Mouse (Mus musculus) embryonic facial prominence, embryonic 11.5 days (tissue): ENCODE data around the gene Trim42. TPM values are rescaled to one million over a fixed set of nuclear protein-coding genes. Genes with fewer than 3 reads are reported as not detected.

Experiments
- ATAC-seq: fragments of 200-750 bp; cut with Nextera tagmentation; replicated peaks from 2 replicates; pipeline ENCODE4 v1.8.0; 2017; ENCODE audit warnings: low read depth; ENCODE audit not compliant: insufficient number of reproducible peaks, low FRiP score, low TSS enrichment
- DNase-seq: peaks from one replicate; pipeline ENCODE4 v3.0.0-alpha.2; 2015; ENCODE audit warnings: low spot score
- H3K27ac ChIP-seq: fragments of 300-500 bp; sonication (generic); replicated peaks from 2 replicates; pipeline ENCODE4 v1.5.1; 2014; ENCODE audit warnings: mild to moderate bottlenecking, low read depth, low read length, control low read depth
- H3K27me3 ChIP-seq: fragments of 300-500 bp; sonication (generic); 2 replicates; pipeline ENCODE4 v1.6.1; 2014; ENCODE audit warnings: mild to moderate bottlenecking, low read length, moderate library complexity, mixed read lengths; ENCODE audit not compliant: control insufficient read depth, insufficient read depth
- H3K36me3 ChIP-seq: fragments of 300-500 bp; sonication (generic); replicated peaks from 2 replicates; pipeline ENCODE4 v1.6.1; 2014; ENCODE audit warnings: low read depth, mild to moderate bottlenecking, low read length, moderate library complexity, mixed read lengths; ENCODE audit not compliant: control insufficient read depth, insufficient read depth
- H3K4me1 ChIP-seq: fragments of 300-500 bp; sonication (generic); 2 replicates; pipeline ENCODE4 v1.6.1; 2014; ENCODE audit warnings: low read length, mixed read lengths; ENCODE audit not compliant: control insufficient read depth, insufficient read depth
- H3K4me2 ChIP-seq: fragments of 300-500 bp; sonication (generic); 2 replicates; pipeline ENCODE4 v1.6.1; 2014; ENCODE audit warnings: low read depth, mild to moderate bottlenecking, control low read depth, low read length, moderate library complexity
- H3K4me3 ChIP-seq: fragments of 300-500 bp; sonication (generic); 2 replicates; pipeline ENCODE4 v1.5.1; 2014; ENCODE audit warnings: low read depth, low read length, control low read depth
- H3K9ac ChIP-seq: fragments of 300-500 bp; sonication (generic); replicated peaks from 2 replicates; pipeline ENCODE4 v1.6.1; 2014; ENCODE audit warnings: mild to moderate bottlenecking, control low read depth, low read length
- H3K9me3 ChIP-seq: fragments of 300-500 bp; sonication (generic); replicated peaks from 2 replicates; pipeline ENCODE4 v1.6.1; 2016; ENCODE audit warnings: mild to moderate bottlenecking, low read length, inconsistent platforms, mixed read lengths; ENCODE audit not compliant: control insufficient read depth
- WGBS: fragments of 180-500 bp; shearing (Covaris S2); extraction: QIAGEN DNeasy Blood & Tissue Kit; methylation state at CpG from one replicate; pipeline ENCODE4 v1.1.7; 2014; 5-methylcytosine and 5-hydroxymethylcytosine counted together
- polyA plus RNA-seq: library from polyadenylated mRNA; unstranded; fragments of >200 nt; fragmentation: Nextera tagmentation; extraction: Ambion mirVana; gene quantifications from 2 replicates; pipeline ENCODE4 v1.2.1, GENCODE M21; 2014

Trim42 gene
- polyA plus RNA-seq, result not detected in 2 replicates

GRCm38 (mm10) chr9:97369591-97369990 is at the start of gene Trim42:
TSS of gene Trim42 (minus strand) at chr9:97369958.
- Histone ChIP-seq H3K4me1 (no peaks in the 10 kb centered on the region), H3K36me3 (no peaks in the 10 kb centered on the region), H3K27me3 (no peaks in the 10 kb centered on the region; the same call in 1 of the 2 replicates), H3K27ac (no peak within 1 kb of the TSS), H3K4me2 (no peak within 1 kb of the TSS), H3K4me3 (no peak within 1 kb of the TSS), H3K9me3 (no peaks in the 10 kb centered on the region), H3K9ac (no peak within 1 kb of the TSS)
- ATAC-seq (no peak), DNase-seq (no peak)
- WGBS, result 89% methylated on average over 7 of the region's 7 CpGs

DNA sequence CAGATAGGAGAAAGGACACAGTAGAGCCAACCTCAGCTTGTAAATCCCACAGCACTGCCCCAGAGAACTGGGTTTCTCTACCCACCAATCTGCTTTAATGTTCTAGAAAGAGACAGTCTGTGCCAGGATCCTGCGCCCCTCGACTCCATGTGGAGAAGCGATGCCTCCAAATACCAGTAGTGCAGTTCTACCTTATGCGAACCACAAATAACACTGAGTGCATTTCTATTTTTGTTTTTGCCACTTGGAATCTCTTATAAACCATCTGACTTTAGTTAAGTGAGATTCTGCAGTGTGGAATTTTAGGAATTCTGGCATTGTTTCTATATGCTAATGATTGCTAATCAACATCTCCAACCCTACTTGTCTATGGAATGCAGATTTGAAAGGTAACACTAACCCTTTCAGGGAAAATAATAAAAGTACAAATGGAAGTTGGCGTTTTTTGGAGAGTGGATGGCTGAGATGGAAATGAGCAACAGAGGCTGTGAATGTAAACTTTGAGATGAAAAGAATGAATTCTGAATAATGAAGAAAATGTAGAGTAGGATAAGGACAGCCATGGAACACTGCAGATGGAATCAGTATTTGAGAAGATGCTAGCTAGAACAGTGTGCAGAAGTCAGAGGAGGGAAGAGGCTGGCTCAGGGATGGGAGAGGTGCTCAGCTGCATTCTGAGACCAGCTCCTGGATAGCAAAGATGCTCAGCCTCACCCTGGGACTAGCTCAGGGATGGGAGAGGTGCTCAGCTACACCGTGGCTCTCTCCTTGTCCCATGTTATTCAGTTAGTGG is 45.3 kb upstream of the Trim42 start:
- Histone ChIP-seq H3K9ac (no peak overlapping the region), H3K27ac (no peak overlapping the region), H3K9me3 (no peaks in the 10 kb centered on the region), H3K4me3 (no peak overlapping the region), H3K4me2 (no peak overlapping the region), H3K36me3 (no peaks in the 10 kb centered on the region), H3K27me3 (no peaks in the 10 kb centered on the region), H3K4me1 (no peaks in the 10 kb centered on the region)
- WGBS, result 81% methylated on average over 6 of the region's 6 CpGs
- ATAC-seq, result no peak
- DNase-seq, result no peak

- no peak overlapping the region for H3K9ac ChIP-seq
- no peaks in the 10 kb centered on the region for H3K9me3 ChIP-seq
- H3K4me3 ChIP-seq, result no peak overlapping the region
- DNase-seq (peak; percentile 10), ATAC-seq (no peak)
- no peak overlapping the region for H3K27ac ChIP-seq
- H3K36me3 ChIP-seq, result no peaks in the 10 kb centered on the region
- H3K4me2 ChIP-seq, result no peak overlapping the region
- 63% methylated on average over 2 of the region's 2 CpGs for WGBS
- H3K27me3 ChIP-seq, result no peaks in the 10 kb centered on the region
- H3K4me1 ChIP-seq, result no peaks in the 10 kb centered on the region
Observed at GRCm38 (mm10) chr9:97408142-97408541, 38.4 kb upstream of the Trim42 start.

DNA sequence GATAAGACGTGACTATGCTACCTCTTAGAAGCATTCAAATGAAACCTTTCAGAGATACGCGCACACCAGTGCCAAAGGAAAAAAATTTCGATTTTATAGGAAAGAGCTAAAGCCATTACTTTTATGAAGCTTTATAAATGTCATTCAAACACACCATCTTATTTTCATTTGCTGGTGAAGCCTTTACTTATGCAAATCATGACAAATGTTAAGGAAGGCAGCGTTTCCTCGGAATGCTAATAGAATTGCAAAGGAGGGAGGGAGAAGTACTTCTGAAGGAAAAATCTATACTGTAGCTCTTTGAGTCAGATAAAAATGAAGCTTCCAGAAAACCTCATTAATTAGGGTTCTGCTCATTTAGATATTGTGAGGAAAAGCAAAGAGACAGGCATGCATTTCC is 13.3 kb downstream of the Trim42 start:
- Histone ChIP-seq H3K9ac (no peak overlapping the region), H3K4me2 (no peak overlapping the region), H3K4me1 (no peaks in the 10 kb centered on the region), H3K27ac (no peak overlapping the region), H3K9me3 (no peaks in the 10 kb centered on the region), H3K36me3 (no peaks in the 10 kb centered on the region), H3K27me3 (no peaks in the 10 kb centered on the region), H3K4me3 (no peak overlapping the region)
- WGBS, result 80% methylated on average over 6 of the region's 6 CpGs
- no peak for DNase-seq
- ATAC-seq, result no peak

DNA sequence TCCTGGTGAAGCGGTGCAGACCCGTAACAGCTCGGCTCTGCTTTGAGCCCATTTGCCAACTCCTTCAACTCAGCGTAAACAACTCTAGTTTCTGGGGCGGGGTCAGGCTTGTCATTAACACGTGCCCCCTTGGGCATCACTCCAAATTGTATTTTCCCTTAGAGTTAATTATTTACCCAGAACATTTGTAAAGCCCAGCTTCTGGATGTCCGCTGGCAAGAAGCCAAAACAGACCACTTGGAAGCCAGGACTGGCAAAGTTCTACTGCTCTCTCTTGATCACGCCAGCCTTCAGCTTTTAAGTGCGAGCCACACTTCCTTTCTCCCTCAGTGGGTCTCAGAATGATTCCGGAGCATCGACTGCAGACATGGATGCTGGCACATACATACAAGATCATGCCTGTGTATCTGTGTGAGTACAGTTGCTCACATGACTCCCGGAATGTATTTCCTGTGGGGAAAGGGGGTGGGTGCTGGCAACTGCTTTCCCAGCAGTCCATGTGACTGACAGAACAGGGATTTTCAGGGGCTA is 24.9 kb downstream of the Trim42 start:
- Histone ChIP-seq H3K36me3 (no peaks in the 10 kb centered on the region), H3K9ac (no peak overlapping the region), H3K27me3 (no peaks in the 10 kb centered on the region), H3K4me1 (no peaks in the 10 kb centered on the region), H3K4me2 (no peak overlapping the region), H3K4me3 (no peak overlapping the region), H3K27ac (no peak overlapping the region), H3K9me3 (no peaks in the 10 kb centered on the region)
- no peak for ATAC-seq
- 82% methylated on average over 12 of the region's 12 CpGs for WGBS
- no peak for DNase-seq

DNA sequence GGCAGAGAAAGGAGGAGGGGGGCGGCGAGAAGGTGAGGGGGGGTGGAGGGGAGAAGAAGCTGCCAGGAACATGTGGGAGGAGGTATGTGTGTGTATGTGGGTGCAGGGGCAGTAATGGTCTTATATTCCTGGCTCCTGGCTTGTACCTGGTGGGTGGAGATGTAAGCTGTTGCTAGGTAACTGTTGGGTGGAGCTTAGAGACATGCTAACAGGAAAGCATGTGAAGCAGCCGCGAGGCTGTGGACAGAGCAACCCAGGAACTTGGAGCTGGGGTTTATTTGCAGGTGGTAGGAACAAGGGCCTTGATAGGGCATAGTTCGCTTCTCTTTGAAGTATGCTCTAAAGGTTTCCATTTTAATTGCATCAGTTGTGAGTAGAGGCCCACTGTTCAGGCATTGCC is 28.0 kb downstream of the Trim42 start:
- H3K9me3 ChIP-seq, result no peaks in the 10 kb centered on the region
- no peak for DNase-seq
- no peaks in the 10 kb centered on the region for H3K27me3 ChIP-seq
- H3K36me3 ChIP-seq, result no peaks in the 10 kb centered on the region
- H3K9ac ChIP-seq, result no peak overlapping the region
- 70% methylated on average over 5 of the region's 5 CpGs for WGBS
- H3K4me2 ChIP-seq, result no peak overlapping the region
- ATAC-seq, result 0 out of 2 replicates have a peak, but pooled peaks have one; percentile 44
- H3K27ac ChIP-seq, result no peak overlapping the region
- H3K4me3 ChIP-seq, result no peak overlapping the region
- H3K4me1 ChIP-seq, result no peaks in the 10 kb centered on the region

DNA sequence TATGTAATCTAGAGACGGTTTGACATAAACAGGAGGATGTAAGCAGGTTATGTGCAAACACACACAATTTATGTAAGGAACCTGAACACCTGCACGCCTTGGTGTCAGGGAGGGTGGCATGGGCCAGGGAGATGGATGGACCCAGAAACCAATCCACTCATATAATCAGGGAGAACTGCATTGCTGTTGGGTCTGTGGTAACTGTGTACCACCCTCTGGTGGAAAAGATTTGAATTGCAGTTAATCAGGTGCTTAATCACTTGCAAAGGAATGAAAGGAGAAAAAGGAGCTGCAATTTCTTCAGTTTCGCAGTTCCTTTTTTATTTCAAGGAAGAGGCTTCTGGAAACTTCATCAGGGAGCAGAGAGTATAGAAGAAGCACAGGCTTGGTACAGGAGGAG is 46.9 kb downstream of the Trim42 start:
- peak; percentile 67 for DNase-seq
- no peaks in the 10 kb centered on the region for H3K36me3 ChIP-seq
- no peaks in the 10 kb centered on the region for H3K27me3 ChIP-seq
- no peak overlapping the region for H3K4me3 ChIP-seq
- 72% methylated on average over 3 of the region's 3 CpGs for WGBS
- H3K9me3 ChIP-seq, result no peaks in the 10 kb centered on the region
- H3K4me2 ChIP-seq, result no peak overlapping the region
- no peak overlapping the region for H3K27ac ChIP-seq
- no peak for ATAC-seq
- no peak overlapping the region for H3K9ac ChIP-seq
- no peaks in the 10 kb centered on the region for H3K4me1 ChIP-seq

DNA sequence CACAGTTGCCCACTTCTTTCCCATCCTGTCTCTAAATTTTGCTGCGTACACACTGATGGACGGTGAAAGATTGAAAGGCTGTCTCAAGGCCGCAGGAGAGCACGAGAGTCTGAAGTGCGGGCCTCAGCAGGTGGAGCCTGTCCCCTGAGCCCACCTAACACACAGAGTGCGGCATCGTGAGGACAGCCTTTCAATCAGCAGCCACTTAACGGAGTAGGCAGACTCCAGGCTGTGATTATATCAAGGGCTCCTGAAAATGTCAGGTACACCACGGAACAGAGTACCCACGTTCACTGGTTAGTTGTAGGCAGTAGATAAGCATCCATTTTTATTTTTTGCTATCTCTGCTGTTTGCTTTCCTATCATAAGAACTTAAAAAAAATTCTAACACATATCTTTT is 47.6 kb downstream of the Trim42 start:
- Histone ChIP-seq H3K36me3 (no peaks in the 10 kb centered on the region), H3K4me3 (no peak overlapping the region), H3K4me2 (no peak overlapping the region), H3K27ac (no peak overlapping the region), H3K27me3 (no peaks in the 10 kb centered on the region), H3K9ac (no peak overlapping the region), H3K9me3 (no peaks in the 10 kb centered on the region), H3K4me1 (no peaks in the 10 kb centered on the region)
- ATAC-seq (no peak), DNase-seq (no peak)
- WGBS, result 81% methylated on average over 10 of the region's 10 CpGs
